Mouse (Mus musculus) MEL (cell line): ENCODE results near the gene Mcm3.

ENCODE experiments used
- CHD2 ChIP-seq: IDR thresholded peaks from 2 replicates; pipeline ENCODE4 v1.6.1; 2011; ENCODE audit warnings: low read length, improper control_type of control experiment
- CTCF ChIP-seq, 3 experiments: IDR thresholded peaks in 2 of 3; conservative IDR thresholded peaks in 1 of 3; 2 replicates each; pipeline ENCODE4 v1.5.1; 2011 to 2012; ENCODE audit warnings: low read length in 3 of 3, low read depth in 2 of 3, mild to moderate bottlenecking in 2 of 3, improper control_type of control experiment in 1 of 3, inconsistent platforms in 1 of 3, mixed read lengths in 1 of 3, moderate library complexity in 1 of 3; ENCODE audit not compliant: control insufficient read depth in 1 of 3, insufficient read depth in 1 of 3, poor library complexity in 1 of 3, severe bottlenecking in 1 of 3
- EP300 ChIP-seq, 2 experiments: IDR thresholded peaks; 2 replicates each; pipeline ENCODE4 v1.6.1; 2011; ENCODE audit warnings: improper control_type of control experiment in 2 of 2, low read length in 2 of 2, low read depth in 1 of 2, mild to moderate bottlenecking in 1 of 2
- GATA1 ChIP-seq: IDR thresholded peaks from 2 replicates; pipeline ENCODE4 v1.6.1; 2011; ENCODE audit warnings: low read depth, low read length, improper control_type of control experiment
- MAFK ChIP-seq: IDR thresholded peaks from 2 replicates; pipeline ENCODE4 v1.6.1; 2011; ENCODE audit warnings: low read depth, mild to moderate bottlenecking, low read length, improper control_type of control experiment, borderline replicate concordance
- MYC ChIP-seq: IDR thresholded peaks from 2 replicates; pipeline ENCODE4 v1.6.1; 2011; ENCODE audit warnings: low read depth, mild to moderate bottlenecking, low read length, improper control_type of control experiment, moderate library complexity
- NRF1 ChIP-seq: IDR thresholded peaks from 2 replicates; pipeline ENCODE4 v1.6.1; 2014; ENCODE audit warnings: low read depth, mild to moderate bottlenecking, inconsistent platforms, low read length, improper control_type of control experiment, moderate library complexity; ENCODE audit not compliant: poor library complexity, insufficient read depth, severe bottlenecking
- POLR2A ChIP-seq, 2 experiments: IDR thresholded peaks; 2 replicates each; pipeline ENCODE4 v1.6.1; 2011 to 2012; ENCODE audit warnings: low read length in 2 of 2, mild to moderate bottlenecking in 2 of 2, control low read depth in 1 of 2, improper control_type of control experiment in 1 of 2, low read depth in 1 of 2, moderate library complexity in 1 of 2; ENCODE audit not compliant: control insufficient read depth in 1 of 2, insufficient read depth in 1 of 2, poor library complexity in 1 of 2
- RCOR1 ChIP-seq: IDR thresholded peaks from 2 replicates; pipeline ENCODE4 v1.6.1; 2012; ENCODE audit warnings: low read depth, mild to moderate bottlenecking, inconsistent platforms, low read length, improper control_type of control experiment
- USF1 ChIP-seq: IDR thresholded peaks from 2 replicates; pipeline ENCODE4 v1.6.1; 2014; ENCODE audit warnings: low read depth, mild to moderate bottlenecking, inconsistent platforms, low read length, improper control_type of control experiment, moderate library complexity
- ZC3H11A ChIP-seq: IDR thresholded peaks from 2 replicates; pipeline ENCODE4 v1.6.1; 2012; ENCODE audit warnings: low read depth, mild to moderate bottlenecking, inconsistent platforms, low read length, improper control_type of control experiment

DNA sequence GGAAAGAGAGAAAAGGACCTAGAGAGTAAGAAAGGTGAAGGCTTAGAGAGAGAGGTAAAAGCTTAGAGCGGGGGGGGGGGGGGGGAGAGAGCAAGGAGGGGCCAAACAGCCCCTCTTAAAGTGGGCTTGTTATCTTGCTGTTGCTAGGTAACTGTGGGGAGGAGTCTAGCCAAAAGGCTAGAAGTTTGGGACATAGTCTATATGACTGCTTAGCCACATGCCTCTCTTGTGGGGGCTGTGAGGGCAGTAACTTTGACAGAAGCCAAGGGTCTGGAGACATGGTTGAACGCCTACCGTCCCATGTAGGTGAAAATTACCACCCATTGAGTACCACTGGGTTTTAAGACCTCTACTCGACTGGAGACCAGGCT is 13.0 kb upstream of the Mcm3 start:
- TF ChIP-seq ZC3H11A (no peak), CTCF (IDR thresholded peaks at IDR 0.05 in 2 of 3, conservative IDR thresholded peaks at IDR 0.05 in 1 of 3; ENCODE audit: control insufficient read depth in 1 of 3, insufficient read depth in 1 of 3, low read depth in 2 of 3, low read length in 3 of 3, poor library complexity in 1 of 3, severe bottlenecking in 1 of 3) (no peak), CHD2 (no peak), MYC (no peak), EP300 (IDR thresholded peaks at IDR 0.05; ENCODE audit: low read depth in 1 of 2, low read length in 2 of 2) (no peak), NRF1 (no peak), POLR2A (IDR thresholded peaks at IDR 0.05; ENCODE audit: control insufficient read depth in 1 of 2, insufficient read depth in 1 of 2, low read depth in 1 of 2, low read length in 2 of 2, poor library complexity in 1 of 2) (no peak), MAFK (no peak), GATA1 (no peak), USF1 (no peak), RCOR1 (no peak)
